In the genomic region with DNA sequence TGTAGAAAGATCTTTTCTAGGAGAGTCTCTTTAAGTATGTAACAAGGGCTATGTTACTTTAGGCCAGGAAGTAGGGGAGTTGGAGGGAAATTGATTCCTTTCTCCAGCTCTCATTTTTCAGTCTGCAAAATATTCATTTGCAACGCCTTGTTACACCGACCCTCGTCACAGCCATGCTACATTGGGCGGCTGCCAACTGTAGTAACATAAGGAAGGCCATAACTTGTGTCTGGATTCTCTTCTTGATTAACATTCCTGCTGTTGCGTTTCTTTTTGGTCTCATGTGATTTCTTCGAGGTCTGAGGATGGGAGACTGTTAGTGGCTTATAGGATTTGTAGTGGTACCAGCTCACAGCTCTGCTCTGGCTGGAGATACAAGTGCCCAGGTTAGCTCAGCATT, we compare ENCODE assay signal across 12 mouse cellular contexts. TPM values are rescaled to one million over a fixed set of nuclear protein-coding genes. Genes with fewer than 3 reads are reported as not detected.
DNase-seq lines count a peak whose midpoint lies in the region; ATAC-seq and TF ChIP-seq lines count a peak whose summit lies in the region.
"Had no signal": no experiment of that assay in that cellular context is flagged by ENCODE, and none has a peak within 500 bp of the region (broad histone marks: within the 10 kb centered on the region; RNA-seq: fewer than 3 reads in every experiment).

No protein-coding gene starts in this region.

- ATAC-seq in kidney, postnatal 0 days (replicated peaks; ENCODE audit: low FRiP score, low read depth): no peak
- ATAC-seq in intestine, embryonic 16.5 days: no peak
- no peak for ATAC-seq in midbrain, embryonic 13.5 days

- 0 out of 2 replicates have a peak overlapping the region, but pooled peaks have one; percentile 1 for H3K4me2 ChIP-seq in kidney, postnatal 0 days (ENCODE audit: low read length)
- H3K4me2 ChIP-seq in intestine, embryonic 16.5 days (ENCODE audit: low read depth, low read length): 0 out of 2 replicates have a peak overlapping the region, but pooled peaks have one; percentile 6
- H3K4me2 ChIP-seq in midbrain, embryonic 13.5 days (replicated peaks): no peak overlapping the region

- peak; percentile 57 for DNase-seq in heart, adult 11 months
- DNase-seq in heart, postnatal 36 days: no peak
- peak; percentile 63 for DNase-seq in kidney, postnatal 0 days (ENCODE audit: low spot score)
- no peak for DNase-seq in kidney, postnatal 25 days
- DNase-seq in MN1 (ENCODE audit: low spot score): peak; percentile 46
- DNase-seq in cerebellum, adult 11-12 months: no peak
- DNase-seq: embryo, embryonic 11 days; gastrocnemius, adult 2 months; lung, postnatal 10 days; thymus, adult 18-20 months had no signal

- intact Hi-C loops in heart, postnatal 36 days (cut with DNase I): loop anchor here (10.0 kb wide), 1 partner anchor 131 kb away; no protein-coding TSS in a partner anchor

- H3K27me3 ChIP-seq in kidney, postnatal 0 days (ENCODE audit: insufficient read depth, low read length): no peaks in the 10 kb centered on the region
- no peaks in the 10 kb centered on the region for H3K27me3 ChIP-seq in intestine, embryonic 16.5 days (replicated peaks; ENCODE audit: control insufficient read depth, insufficient read depth, low read length)
- H3K27me3 ChIP-seq in midbrain, embryonic 13.5 days: peaks cover 19% of the 10 kb centered on the region

- no peak overlapping the region for H3K27ac ChIP-seq in kidney, postnatal 0 days
- no peak overlapping the region for H3K27ac ChIP-seq in intestine, embryonic 16.5 days (ENCODE audit: low read length)
- H3K27ac ChIP-seq in midbrain, embryonic 13.5 days: no peak overlapping the region
- H3K27ac ChIP-seq: gastrocnemius, adult 2 months had no signal

- WGBS in kidney, postnatal 0 days: 45% methylated on average over 6 of the region's 6 CpGs
- 34% methylated on average over 6 of the region's 6 CpGs for WGBS in intestine, embryonic 16.5 days
- WGBS in midbrain, embryonic 13.5 days: 71% methylated on average over 6 of the region's 6 CpGs

- H3K4me3 ChIP-seq in kidney, postnatal 0 days (replicated peaks; ENCODE audit: low read depth, low read length): no peak overlapping the region
- no peak overlapping the region for H3K4me3 ChIP-seq in intestine, embryonic 16.5 days (ENCODE audit: low read length)
- H3K4me3 ChIP-seq in midbrain, embryonic 13.5 days (replicated peaks): no peak overlapping the region
- H3K4me3 ChIP-seq: gastrocnemius, adult 2 months had no signal

- no peak overlapping the region for H3K9ac ChIP-seq in kidney, postnatal 0 days (ENCODE audit: low read depth, low read length)
- no peak overlapping the region for H3K9ac ChIP-seq in intestine, embryonic 16.5 days (ENCODE audit: low read depth, low read length)
- H3K9ac ChIP-seq in midbrain, embryonic 13.5 days (replicated peaks): no peak overlapping the region

- H3K36me3 ChIP-seq in kidney, postnatal 0 days (ENCODE audit: insufficient read depth, low read length): no peaks in the 10 kb centered on the region
- H3K36me3 ChIP-seq in intestine, embryonic 16.5 days (ENCODE audit: control insufficient read depth, insufficient read depth, low read length): no peaks in the 10 kb centered on the region
- H3K36me3 ChIP-seq in midbrain, embryonic 13.5 days: no peaks in the 10 kb centered on the region

- TF ChIP-seq CTCF in kidney, postnatal 0 days (IDR thresholded peaks at IDR 0.05; ENCODE audit: low read depth): no peak

- H3K9me3 ChIP-seq in kidney, postnatal 0 days (replicated peaks; ENCODE audit: low read length): no peaks in the 10 kb centered on the region
- H3K9me3 ChIP-seq in intestine, embryonic 16.5 days (ENCODE audit: control insufficient read depth, low read length): no peaks in the 10 kb centered on the region
- H3K9me3 ChIP-seq in midbrain, embryonic 13.5 days: no peaks in the 10 kb centered on the region

- no peaks in the 10 kb centered on the region for H3K4me1 ChIP-seq in kidney, postnatal 0 days (replicated peaks; ENCODE audit: insufficient read depth, low read length)
- H3K4me1 ChIP-seq in intestine, embryonic 16.5 days (ENCODE audit: control insufficient read depth, insufficient read depth, low read length): peaks cover 2% of the 10 kb centered on the region; the same call in 1 of the 2 replicates
- H3K4me1 ChIP-seq in midbrain, embryonic 13.5 days (replicated peaks): peaks cover 26% of the 10 kb centered on the region

RNA-seq across cellular contexts. Expression of gene Tmem164, which starts 4.5 kb away (rescaled TPM):
- total RNA-seq in heart, postnatal 36 days (2021): 10 to 100 TPM; 21.7 to 36.4 TPM
- polyA plus RNA-seq in kidney, postnatal 0 days (2015; fragmentation: Nextera tagmentation; extraction: Ambion mirVana): 33.0 and 36.3 TPM in 2 replicates
- polyA plus RNA-seq in intestine, embryonic 16.5 days (2015; fragmentation: Nextera tagmentation; extraction: Ambion mirVana): 39.1 and 41.1 TPM in 2 replicates
- polyA plus RNA-seq in midbrain, embryonic 13.5 days (2015; fragmentation: Nextera tagmentation; extraction: Ambion mirVana): 25.4 and 26.4 TPM in 2 replicates

Comparison
In these comparisons a context has a peak if more than half of its experiments do, and no peak if none do; other contexts are left out.
1. DNase-seq: peak in heart, adult 11 months (single experiment), kidney, postnatal 0 days (single experiment) and MN1 (single experiment); none in heart, postnatal 36 days (0 of 2), kidney, postnatal 25 days (0 of 2) and cerebellum, adult 11-12 months (single experiment).